Mouse (Mus musculus) midbrain, postnatal 0 days (tissue): ENCODE results near the gene Cers1. TPM values are rescaled to one million over a fixed set of nuclear protein-coding genes. Genes with fewer than 3 reads are reported as not detected.

Source experiments
- ATAC-seq: fragments of 200-750 bp; cut with Nextera tagmentation; 2 replicates; pipeline ENCODE4 v1.8.0; 2017; ENCODE audit warnings: moderate number of reproducible peaks, mild to moderate bottlenecking, moderate TSS enrichment, moderate library complexity; ENCODE audit not compliant: low FRiP score
- DNase-seq: peaks from one replicate; pipeline ENCODE4 v3.0.0-alpha.2; 2015; ENCODE audit warnings: low spot score
- H3K27ac ChIP-seq: fragments of 300-500 bp; sonication (generic); 2 replicates; pipeline ENCODE4 v1.5.1; 2014; ENCODE audit warnings: low read depth, mild to moderate bottlenecking, low read length, mixed read lengths
- H3K27me3 ChIP-seq: fragments of 300-500 bp; sonication (generic); 2 replicates; pipeline ENCODE4 v1.6.1; 2014; ENCODE audit warnings: low read length, control low read depth, mixed read lengths; ENCODE audit not compliant: insufficient read depth
- H3K36me3 ChIP-seq: fragments of 300-500 bp; sonication (generic); 2 replicates; pipeline ENCODE4 v1.6.1; 2014; ENCODE audit warnings: low read length, control low read depth, mixed read lengths; ENCODE audit not compliant: insufficient read depth
- H3K4me1 ChIP-seq: fragments of 300-500 bp; sonication (generic); 2 replicates; pipeline ENCODE4 v1.6.1; 2014; ENCODE audit warnings: mild to moderate bottlenecking, control low read depth, antibody characterized with exemption, low read length, mixed read lengths; ENCODE audit not compliant: insufficient read depth
- H3K4me2 ChIP-seq: fragments of 300-500 bp; sonication (generic); 2 replicates; pipeline ENCODE4 v1.6.1; 2014; ENCODE audit warnings: low read depth, mild to moderate bottlenecking, low read length, mixed read lengths; ENCODE audit not compliant: poor library complexity, severe bottlenecking
- H3K4me3 ChIP-seq: fragments of 300-500 bp; sonication (generic); 2 replicates; pipeline ENCODE4 v1.5.1; 2014; ENCODE audit warnings: low read depth, mild to moderate bottlenecking, low read length, moderate library complexity
- H3K9ac ChIP-seq: fragments of 300-500 bp; sonication (generic); replicated peaks from 2 replicates; pipeline ENCODE4 v1.6.1; 2014; ENCODE audit warnings: mild to moderate bottlenecking, low read length, moderate library complexity, mixed read lengths; ENCODE audit not compliant: poor library complexity, severe bottlenecking
- H3K9me3 ChIP-seq: fragments of 300-500 bp; sonication (generic); 2 replicates; pipeline ENCODE4 v1.6.1; 2016; ENCODE audit warnings: low read length, control low read depth
- CTCF ChIP-seq: IDR thresholded peaks from 2 replicates; pipeline ENCODE4 v1.5.1; 2016; ENCODE audit warnings: antibody characterized with exemption, mild to moderate bottlenecking
- WGBS: fragments of 180-500 bp; shearing (Covaris S2); extraction: QIAGEN DNeasy Blood & Tissue Kit; methylation state at CpG from one replicate; pipeline ENCODE4 v1.1.7; 2014; 5-methylcytosine and 5-hydroxymethylcytosine counted together
- polyA plus RNA-seq: library from polyadenylated mRNA; unstranded; fragments of >200 nt; fragmentation: Nextera tagmentation; extraction: Ambion mirVana; gene quantifications from 2 replicates; pipeline ENCODE4 v1.2.1, GENCODE M21; 2015
- total RNA-seq: library from RNA; depleted of rRNA; stranded (reverse); fragments of >200 nt; gene quantifications from 2 replicates; pipeline ENCODE4 v1.2.3, GENCODE M21; 2014

Cers1 gene
- total and polyA plus RNA-seq, 2 experiments from 2014 or later = 47.9 to 86.5 TPM

DNA sequence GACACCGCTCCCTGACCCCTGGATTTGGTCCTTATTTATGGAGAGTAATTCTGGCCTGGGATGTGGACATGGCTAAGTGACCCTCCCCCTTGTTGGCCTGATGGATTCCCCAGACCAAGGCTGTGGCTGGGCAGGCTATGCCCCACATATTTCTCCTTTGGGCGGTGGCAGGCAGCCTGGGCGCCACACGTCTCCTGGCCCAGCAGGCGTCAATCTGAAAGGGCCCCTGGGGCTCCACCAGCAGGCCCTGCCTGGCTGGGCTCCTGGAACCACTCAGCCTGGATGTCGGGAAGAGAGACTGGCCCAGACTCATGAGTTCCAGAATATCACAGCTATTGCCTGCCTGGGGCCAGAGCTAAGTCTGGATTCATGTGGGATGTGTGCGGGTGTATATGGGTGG lies 54.9 kb downstream of the Cers1 start:
- no peak for TF ChIP-seq CTCF
- Histone ChIP-seq H3K9me3 (no peaks in the 10 kb centered on the region), H3K36me3 (no peaks in the 10 kb centered on the region), H3K9ac (no peak overlapping the region), H3K27me3 (peaks cover 22% of the 10 kb centered on the region), H3K4me2 (no peak overlapping the region), H3K27ac (no peak overlapping the region), H3K4me3 (no peak overlapping the region), H3K4me1 (no peaks in the 10 kb centered on the region)
- ATAC-seq (no peak), DNase-seq (no peak)
- 70% methylated on average over 7 of the region's 7 CpGs for WGBS

- Histone ChIP-seq H3K27ac (no peak overlapping the region), H3K4me2 (no peak overlapping the region), H3K27me3 (peaks cover 36% of the 10 kb centered on the region), H3K36me3 (no peaks in the 10 kb centered on the region), H3K4me1 (no peaks in the 10 kb centered on the region), H3K4me3 (no peak overlapping the region), H3K9me3 (no peaks in the 10 kb centered on the region), H3K9ac (no peak overlapping the region)
- ATAC-seq (no peak), DNase-seq (no peak)
- 31% methylated on average over 6 of the region's 6 CpGs for WGBS
- TF ChIP-seq CTCF = no peak
These were observed 56.4 kb downstream of the Cers1 start for GRCm38 (mm10) chr8:70371951-70372350.

DNA sequence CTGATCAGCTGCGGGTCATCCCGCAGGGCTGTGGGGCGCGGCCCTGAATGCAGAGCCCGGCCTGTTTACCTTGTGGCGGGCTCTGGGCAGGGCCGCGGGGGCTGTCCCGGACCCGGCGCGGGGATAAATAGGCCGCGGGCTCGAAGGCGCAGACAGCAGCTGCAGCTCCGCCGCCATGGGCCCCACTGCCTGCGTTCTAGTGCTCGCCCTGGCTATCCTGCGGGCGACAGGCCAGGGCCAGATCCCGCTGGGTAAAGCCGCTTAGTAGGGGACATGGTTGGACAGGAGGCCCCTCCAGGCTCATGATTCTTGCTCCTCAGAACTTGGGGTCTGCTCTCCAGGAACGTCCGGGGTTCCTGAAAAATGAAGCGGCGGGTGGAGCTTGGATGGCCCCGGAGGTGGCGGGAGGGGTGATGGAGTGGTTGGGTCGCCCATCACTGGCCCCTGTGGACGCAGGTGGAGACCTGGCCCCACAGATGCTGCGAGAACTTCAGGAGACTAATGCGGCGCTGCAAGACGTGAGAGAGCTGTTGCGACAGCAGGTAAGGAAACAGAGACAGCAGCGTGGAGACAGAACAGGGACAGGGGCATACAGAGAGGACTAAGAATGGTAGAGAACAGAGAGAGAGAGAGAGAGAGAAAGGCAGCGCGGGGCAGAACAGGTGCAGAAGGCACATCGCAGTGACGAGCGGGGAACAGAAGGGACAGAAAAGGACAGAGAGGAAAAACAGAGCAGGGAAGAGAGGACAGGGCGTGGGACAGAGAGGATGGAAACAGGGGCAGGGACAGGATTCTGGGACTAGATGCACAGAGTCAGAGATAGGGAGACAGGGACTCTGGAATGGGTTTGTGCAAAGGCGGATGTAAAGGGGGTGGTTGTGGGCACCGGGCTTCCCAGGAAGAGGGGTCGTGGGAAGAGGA lies 58.1 kb downstream of the Cers1 start, which contains the start of gene Comp:
Gene Comp (plus strand): TSS at position 162 of the 921 bp plus-strand sequence.
- no peak for TF ChIP-seq CTCF
- Histone ChIP-seq H3K4me3 (peak within 1 kb of the TSS; percentile 19; the same call in 1 of the 2 replicates), H3K4me2 (peak within 1 kb of the TSS; percentile 30), H3K4me1 (no peaks in the 10 kb centered on the region), H3K9ac (no peak within 1 kb of the TSS), H3K36me3 (no peaks in the 10 kb centered on the region), H3K27ac (no peak within 1 kb of the TSS), H3K9me3 (no peaks in the 10 kb centered on the region), H3K27me3 (peaks cover 53% of the 10 kb centered on the region)
- no peak for DNase-seq
- no peak for ATAC-seq
- 5% methylated on average over 47 of the region's 47 CpGs for WGBS

DNA sequence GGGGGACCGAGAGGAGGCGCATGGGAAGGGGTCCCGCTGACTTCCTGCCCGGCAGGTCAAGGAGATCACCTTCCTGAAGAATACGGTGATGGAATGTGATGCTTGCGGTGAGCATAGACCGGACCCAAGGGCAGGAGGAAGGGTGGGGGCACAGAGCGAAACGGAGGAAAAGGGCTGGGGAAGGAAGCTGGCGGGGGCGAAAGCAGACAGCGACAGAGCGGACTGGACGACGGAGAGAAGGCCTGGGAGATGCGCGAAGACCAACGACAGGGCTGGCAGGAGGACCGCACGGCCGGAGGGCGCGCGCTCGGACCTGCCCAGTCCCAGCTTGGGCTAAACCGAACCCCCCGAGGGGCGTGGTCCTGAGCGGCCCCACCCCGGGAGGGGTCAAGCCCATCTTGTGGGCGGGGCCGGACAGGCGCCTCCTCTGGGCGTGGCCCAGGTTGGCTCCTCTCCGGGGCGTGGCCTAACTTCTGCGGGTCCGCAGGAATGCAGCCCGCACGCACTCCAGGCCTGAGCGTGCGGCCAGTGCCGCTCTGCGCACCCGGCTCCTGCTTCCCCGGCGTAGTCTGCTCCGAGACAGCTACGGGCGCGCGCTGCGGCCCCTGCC lies 58.8 kb downstream of the Cers1 start:
- no peaks in the 10 kb centered on the region for H3K36me3 ChIP-seq
- DNase-seq (peak; percentile 28), ATAC-seq (peak; percentile 38; the same call in 1 of the 2 replicates)
- no peaks in the 10 kb centered on the region for H3K9me3 ChIP-seq
- TF ChIP-seq CTCF = no peak
- no peaks in the 10 kb centered on the region for H3K4me1 ChIP-seq
- peaks cover 57% of the 10 kb centered on the region for H3K27me3 ChIP-seq
- H3K4me2 ChIP-seq = peak overlapping the region; percentile 30
- H3K27ac ChIP-seq = no peak overlapping the region
- H3K9ac ChIP-seq = no peak overlapping the region
- under 1% methylated on average over 35 of the region's 53 CpGs for WGBS
- peak overlapping the region; percentile 19; the same call in 1 of the 2 replicates for H3K4me3 ChIP-seq

GRCm38 (mm10) chr8:70375212-70375859 lies 59.8 kb downstream of the Cers1 start:
- no peak for TF ChIP-seq CTCF
- Histone ChIP-seq H3K36me3 (no peaks in the 10 kb centered on the region), H3K27me3 (peaks cover 57% of the 10 kb centered on the region), H3K4me3 (peak overlapping the region; percentile 3; the same call in 1 of the 2 replicates), H3K4me1 (no peaks in the 10 kb centered on the region), H3K9ac (no peak overlapping the region), H3K9me3 (no peaks in the 10 kb centered on the region), H3K4me2 (no peak overlapping the region), H3K27ac (no peak overlapping the region)
- DNase-seq (no peak), ATAC-seq (no peak)
- 6% methylated on average over 35 of the region's 35 CpGs for WGBS
